Mouse (Mus musculus) midbrain, embryonic 13.5 days (tissue): ENCODE results near the gene Ero1l. TPM values are rescaled to one million over a fixed set of nuclear protein-coding genes. Genes with fewer than 3 reads are reported as not detected.
A peak's percentile ranks its signal among the peaks of the same experiment; 100 is the strongest.

Experiments used
- ATAC-seq: fragments of 200-750 bp; cut with Nextera tagmentation; 2 replicates; pipeline ENCODE4 v1.8.0; 2017; ENCODE audit warnings: mild to moderate bottlenecking, moderate TSS enrichment, moderate library complexity
- H3K27ac ChIP-seq: fragments of 300-500 bp; sonication (generic); 2 replicates; pipeline ENCODE4 v1.5.1; 2015; ENCODE audit warnings: inconsistent platforms, mild to moderate bottlenecking, moderate library complexity
- H3K27me3 ChIP-seq: fragments of 300-500 bp; sonication (generic); 2 replicates; pipeline ENCODE4 v1.6.1; 2015; ENCODE audit warnings: mild to moderate bottlenecking, inconsistent platforms
- H3K36me3 ChIP-seq: fragments of 300-500 bp; sonication (generic); 2 replicates; pipeline ENCODE4 v1.6.1; 2015; ENCODE audit warnings: mild to moderate bottlenecking, inconsistent platforms
- H3K4me1 ChIP-seq: fragments of 300-500 bp; sonication (generic); replicated peaks from 2 replicates; pipeline ENCODE4 v1.6.1; 2015; ENCODE audit warnings: inconsistent platforms
- H3K4me2 ChIP-seq: fragments of 300-500 bp; sonication (generic); replicated peaks from 2 replicates; pipeline ENCODE4 v1.6.1; 2015; ENCODE audit warnings: moderate library complexity, mild to moderate bottlenecking, inconsistent platforms
- H3K4me3 ChIP-seq: fragments of 300-500 bp; sonication (generic); replicated peaks from 2 replicates; pipeline ENCODE4 v1.5.1; 2015; ENCODE audit warnings: mild to moderate bottlenecking, inconsistent platforms
- H3K9ac ChIP-seq: fragments of 300-500 bp; sonication (generic); replicated peaks from 2 replicates; pipeline ENCODE4 v1.6.1; 2015; ENCODE audit warnings: mild to moderate bottlenecking, inconsistent platforms
- H3K9me3 ChIP-seq: fragments of 300-500 bp; sonication (generic); 2 replicates; pipeline ENCODE4 v1.6.1; 2016; ENCODE audit warnings: mild to moderate bottlenecking, inconsistent platforms
- WGBS: fragments of 180-500 bp; shearing (Covaris S2); methylation state at CpG from one replicate; pipeline ENCODE4 v1.1.7; 2015; 5-methylcytosine and 5-hydroxymethylcytosine counted together
- polyA plus RNA-seq: library from polyadenylated mRNA; unstranded; fragments of >200 nt; fragmentation: Nextera tagmentation; extraction: Ambion mirVana; gene quantifications from 2 replicates; pipeline ENCODE4 v1.2.1, GENCODE M21; 2015

The Ero1l gene
- polyA plus RNA-seq, 1 experiment from 2014 or later = 29.4 TPM

GRCm38 (mm10) chr14:45321622-45322021 lies 3.1 kb upstream of the Ero1l start:
- no peak overlapping the region for H3K9ac ChIP-seq
- H3K4me3 ChIP-seq = no peak overlapping the region
- 84% methylated on average over 5 of the region's 5 CpGs for WGBS
- no peak for ATAC-seq
- H3K27me3 ChIP-seq = no peaks in the 10 kb centered on the region
- peaks cover 18% of the 10 kb centered on the region for H3K4me1 ChIP-seq
- no peaks in the 10 kb centered on the region for H3K36me3 ChIP-seq
- no peak overlapping the region for H3K4me2 ChIP-seq
- no peak overlapping the region for H3K27ac ChIP-seq
- no peaks in the 10 kb centered on the region for H3K9me3 ChIP-seq

GRCm38 (mm10) chr14:45321067-45321466 lies 2.5 kb upstream of the Ero1l start:
- 87% methylated on average over 3 of the region's 3 CpGs for WGBS
- ATAC-seq = no peak
- Histone ChIP-seq H3K4me3 (no peak overlapping the region), H3K27ac (no peak overlapping the region), H3K27me3 (no peaks in the 10 kb centered on the region), H3K36me3 (no peaks in the 10 kb centered on the region), H3K9ac (no peak overlapping the region), H3K9me3 (no peaks in the 10 kb centered on the region), H3K4me1 (peaks cover 22% of the 10 kb centered on the region), H3K4me2 (no peak overlapping the region)

- no peaks in the 10 kb centered on the region for H3K9me3 ChIP-seq
- H3K36me3 ChIP-seq = no peaks in the 10 kb centered on the region
- H3K9ac ChIP-seq = no peak overlapping the region
- H3K4me2 ChIP-seq = no peak overlapping the region
- H3K27me3 ChIP-seq = no peaks in the 10 kb centered on the region
- no peak for ATAC-seq
- H3K27ac ChIP-seq = no peak overlapping the region
- 87% methylated on average over 4 of the region's 4 CpGs for WGBS
- peaks cover 27% of the 10 kb centered on the region for H3K4me1 ChIP-seq
- no peak overlapping the region for H3K4me3 ChIP-seq
Observed at GRCm38 (mm10) chr14:45320111-45320510, 1.5 kb upstream of the Ero1l start.

GRCm38 (mm10) chr14:45319237-45319610 lies 653 bp upstream of the Ero1l start:
- WGBS = 65% methylated on average over 3 of the region's 3 CpGs
- H3K9ac ChIP-seq = no peak overlapping the region

GRCm38 (mm10) chr14:45317921-45318411 lies 605 bp downstream of the Ero1l start:
- peaks cover 27% of the 10 kb centered on the region for H3K4me1 ChIP-seq
- H3K4me3 ChIP-seq = peak overlapping the region; percentile 91
- under 1% methylated on average over 32 of the region's 38 CpGs for WGBS
- no peaks in the 10 kb centered on the region for H3K36me3 ChIP-seq
- peak overlapping the region; percentile 69 for H3K4me2 ChIP-seq
- peak overlapping the region; percentile 96 for H3K9ac ChIP-seq
- H3K9me3 ChIP-seq = no peaks in the 10 kb centered on the region
- no peaks in the 10 kb centered on the region for H3K27me3 ChIP-seq
- peak overlapping the region; percentile 93 for H3K27ac ChIP-seq
- ATAC-seq = no peak

More at GRCm38 (mm10) chr14:45319237-45319610, 653 bp upstream of the Ero1l start:
- no peaks in the 10 kb centered on the region for H3K27me3 ChIP-seq
- H3K4me1 ChIP-seq = peaks cover 27% of the 10 kb centered on the region
- no peaks in the 10 kb centered on the region for H3K36me3 ChIP-seq
- H3K27ac ChIP-seq = no peak overlapping the region; the same call in 1 of the 2 replicates
- peak overlapping the region; percentile 69; the same call in 1 of the 2 replicates for H3K4me2 ChIP-seq
- no peak for ATAC-seq
- H3K4me3 ChIP-seq = no peak overlapping the region
- H3K9me3 ChIP-seq = no peaks in the 10 kb centered on the region

GRCm38 (mm10) chr14:45316927-45317326 lies 1.6 kb downstream of the Ero1l start:
- ATAC-seq = no peak
- H3K9ac ChIP-seq = peak overlapping the region; percentile 96
- no peak overlapping the region for H3K27ac ChIP-seq
- H3K9me3 ChIP-seq = no peaks in the 10 kb centered on the region
- peak overlapping the region; percentile 91 for H3K4me3 ChIP-seq
- WGBS = 86% methylated on average over 5 of the region's 5 CpGs
- H3K27me3 ChIP-seq = no peaks in the 10 kb centered on the region
- peak overlapping the region; percentile 69 for H3K4me2 ChIP-seq
- no peaks in the 10 kb centered on the region for H3K36me3 ChIP-seq
- H3K4me1 ChIP-seq = peaks cover 27% of the 10 kb centered on the region

- Histone ChIP-seq H3K4me1 (no peaks in the 10 kb centered on the region), H3K4me3 (no peak overlapping the region), H3K36me3 (no peaks in the 10 kb centered on the region), H3K9ac (no peak overlapping the region), H3K9me3 (no peaks in the 10 kb centered on the region), H3K27me3 (no peaks in the 10 kb centered on the region), H3K27ac (no peak overlapping the region), H3K4me2 (no peak overlapping the region)
- WGBS = 95% methylated on average over 14 of the region's 14 CpGs
- no peak for ATAC-seq
Observed at GRCm38 (mm10) chr14:45310101-45310500, 8.5 kb downstream of the Ero1l start.

GRCm38 (mm10) chr14:45309646-45310045 lies 8.9 kb downstream of the Ero1l start:
- H3K4me1 ChIP-seq = no peaks in the 10 kb centered on the region
- no peak overlapping the region for H3K9ac ChIP-seq
- no peaks in the 10 kb centered on the region for H3K9me3 ChIP-seq
- no peaks in the 10 kb centered on the region for H3K36me3 ChIP-seq
- no peaks in the 10 kb centered on the region for H3K27me3 ChIP-seq
- H3K27ac ChIP-seq = no peak overlapping the region
- 92% methylated on average over 13 of the region's 13 CpGs for WGBS
- no peak for ATAC-seq
- no peak overlapping the region for H3K4me2 ChIP-seq
- H3K4me3 ChIP-seq = no peak overlapping the region

GRCm38 (mm10) chr14:45307630-45308328 lies 10.8 kb downstream of the Ero1l start:
- no peaks in the 10 kb centered on the region for H3K36me3 ChIP-seq
- ATAC-seq = no peak

GRCm38 (mm10) chr14:45305852-45306251 lies 12.7 kb downstream of the Ero1l start:
- H3K9me3 ChIP-seq = no peaks in the 10 kb centered on the region
- H3K27ac ChIP-seq = no peak overlapping the region
- WGBS = 93% methylated on average over 5 of the region's 5 CpGs
- H3K4me1 ChIP-seq = 0 out of 2 replicates have a peak, but pooled peaks cover 8% of the 10 kb centered on the region
- ATAC-seq = no peak
- no peak overlapping the region for H3K4me3 ChIP-seq
- no peak overlapping the region for H3K9ac ChIP-seq
- no peaks in the 10 kb centered on the region for H3K27me3 ChIP-seq
- H3K4me2 ChIP-seq = no peak overlapping the region
- H3K36me3 ChIP-seq = peaks cover 8% of the 10 kb centered on the region

More at GRCm38 (mm10) chr14:45307630-45308328, 10.8 kb downstream of the Ero1l start:
- Histone ChIP-seq H3K4me2 (no peak overlapping the region), H3K9me3 (no peaks in the 10 kb centered on the region), H3K4me3 (no peak overlapping the region), H3K9ac (no peak overlapping the region), H3K27me3 (no peaks in the 10 kb centered on the region), H3K4me1 (0 out of 2 replicates have a peak, but pooled peaks cover 8% of the 10 kb centered on the region), H3K27ac (no peak overlapping the region)
- 96% methylated on average over 8 of the region's 8 CpGs for WGBS

- no peak overlapping the region; the same call in 1 of the 2 replicates for H3K27ac ChIP-seq
- peaks cover 22% of the 10 kb centered on the region for H3K36me3 ChIP-seq
- no peak overlapping the region for H3K4me2 ChIP-seq
- no peak overlapping the region for H3K4me3 ChIP-seq
- peak; percentile 65; the same call in 1 of the 2 replicates for ATAC-seq
- WGBS = 54% methylated on average over 4 of the region's 4 CpGs
- no peaks in the 10 kb centered on the region for H3K9me3 ChIP-seq
- no peaks in the 10 kb centered on the region for H3K27me3 ChIP-seq
- H3K4me1 ChIP-seq = 0 out of 2 replicates have a peak, but pooled peaks cover 8% of the 10 kb centered on the region
- H3K9ac ChIP-seq = no peak overlapping the region
Observed at GRCm38 (mm10) chr14:45304389-45304788, 14.2 kb downstream of the Ero1l start.

GRCm38 (mm10) chr14:45303939-45304338 lies 14.6 kb downstream of the Ero1l start:
- Histone ChIP-seq H3K9me3 (no peaks in the 10 kb centered on the region), H3K4me1 (0 out of 2 replicates have a peak, but pooled peaks cover 8% of the 10 kb centered on the region), H3K36me3 (peaks cover 26% of the 10 kb centered on the region), H3K4me3 (no peak overlapping the region), H3K9ac (no peak overlapping the region), H3K27ac (peak overlapping the region; percentile 16; the same call in 1 of the 2 replicates), H3K4me2 (no peak overlapping the region), H3K27me3 (no peaks in the 10 kb centered on the region)
- WGBS = 33% methylated on average over 4 of the region's 4 CpGs
- peak; percentile 94 for ATAC-seq
